Mouse (Mus musculus): ENCODE measurements around the gene Vmn2r105. TPM values are rescaled to one million over a fixed set of nuclear protein-coding genes. Genes with fewer than 3 reads are reported as not detected.

The Vmn2r105 gene
- polyA plus RNA-seq (2015; fragmentation: Nextera tagmentation; extraction: Ambion mirVana) = not detected in 2 replicates

GRCm38 (mm10) chr17:20234952-20235351, at the start of gene Vmn2r105:
Vmn2r105 (minus strand) TSS chr17:20235052.
- no peak within 1 kb of the TSS for H3K9ac ChIP-seq (ENCODE audit: low read depth, low read length)
- no peak within 1 kb of the TSS for H3K4me2 ChIP-seq (ENCODE audit: low read depth, low read length)
- no peak for ATAC-seq (ENCODE audit: low read depth)
- H3K36me3 ChIP-seq (ENCODE audit: control insufficient read depth, insufficient read depth) = no peaks in the 10 kb centered on the region
- no peaks in the 10 kb centered on the region for H3K27me3 ChIP-seq (ENCODE audit: control insufficient read depth, insufficient read depth, low read depth, low read length)
- no peak within 1 kb of the TSS for H3K27ac ChIP-seq (ENCODE audit: low read length)
- WGBS (ENCODE audit: insufficient replicate concordance) = 40% methylated on average over 2 of the region's 2 CpGs
- no peak within 1 kb of the TSS for H3K4me3 ChIP-seq (ENCODE audit: low read depth, low read length)
- H3K4me1 ChIP-seq (ENCODE audit: control insufficient read depth, low read depth, low read length) = no peaks in the 10 kb centered on the region
- no peaks in the 10 kb centered on the region for H3K9me3 ChIP-seq (replicated peaks; ENCODE audit: control insufficient read depth, low read length)

DNA sequence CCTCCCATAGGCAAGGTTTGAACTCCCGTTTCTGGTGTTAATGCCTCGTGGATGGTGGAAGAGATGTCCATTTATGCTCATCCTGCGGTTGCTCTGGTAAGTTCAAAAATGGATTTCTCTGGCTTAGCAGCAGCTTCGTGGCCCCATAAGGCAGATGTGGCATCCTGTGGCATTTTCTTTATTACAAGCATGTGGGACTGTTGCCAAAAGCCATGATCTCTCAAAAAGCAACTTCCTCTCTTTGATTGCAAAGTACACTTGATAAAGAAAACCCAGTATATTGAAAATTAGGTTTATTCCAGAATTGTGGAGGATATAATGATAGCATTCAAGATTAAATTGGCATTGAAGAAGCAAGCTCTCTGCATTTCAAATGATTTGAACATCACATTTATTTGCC, 20.7 kb upstream of the Vmn2r105 start:
- Histone ChIP-seq H3K4me1 (ENCODE audit: control insufficient read depth, low read depth, low read length) (no peaks in the 10 kb centered on the region), H3K36me3 (ENCODE audit: control insufficient read depth, insufficient read depth) (no peaks in the 10 kb centered on the region), H3K27ac (ENCODE audit: low read length) (no peak overlapping the region), H3K4me3 (ENCODE audit: low read depth, low read length) (no peak overlapping the region), H3K4me2 (ENCODE audit: low read depth, low read length) (no peak overlapping the region), H3K9ac (ENCODE audit: low read depth, low read length) (no peak overlapping the region), H3K9me3 (replicated peaks; ENCODE audit: control insufficient read depth, low read length) (peaks cover 2% of the 10 kb centered on the region; the same call in 1 of the 2 replicates), H3K27me3 (ENCODE audit: control insufficient read depth, insufficient read depth, low read depth, low read length) (no peaks in the 10 kb centered on the region)
- WGBS (ENCODE audit: insufficient replicate concordance) = 40% methylated on average over 4 of the region's 4 CpGs
- ATAC-seq (ENCODE audit: low read depth) = no peak

- Histone ChIP-seq H3K27me3 (ENCODE audit: control insufficient read depth, insufficient read depth, low read depth, low read length) (no peaks in the 10 kb centered on the region), H3K4me1 (ENCODE audit: control insufficient read depth, low read depth, low read length) (no peaks in the 10 kb centered on the region), H3K9me3 (replicated peaks; ENCODE audit: control insufficient read depth, low read length) (no peaks in the 10 kb centered on the region; the same call in 1 of the 2 replicates), H3K4me3 (ENCODE audit: low read depth, low read length) (no peak within 1 kb of the TSS), H3K27ac (ENCODE audit: low read length) (no peak within 1 kb of the TSS), H3K9ac (ENCODE audit: low read depth, low read length) (no peak within 1 kb of the TSS), H3K4me2 (ENCODE audit: low read depth, low read length) (no peak within 1 kb of the TSS), H3K36me3 (ENCODE audit: control insufficient read depth, insufficient read depth) (no peaks in the 10 kb centered on the region)
- no peak for ATAC-seq (ENCODE audit: low read depth)
These were observed 51.9 kb downstream of the Vmn2r105 start, which contains the start of gene Fpr-rs6 for GRCm38 (mm10) chr17:20182997-20183396. Fpr-rs6 (minus strand) TSS chr17:20183097.

Other genes with a start within 250 kb of the Vmn2r105 start
- not detected in 2 replicates for gene Vmn2r104, start 186.7 kb downstream of the Vmn2r105 start, polyA plus RNA-seq (2015; fragmentation: Nextera tagmentation; extraction: Ambion mirVana)
- not detected in 2 replicates for gene Fpr-rs7, start 120.8 kb downstream of the Vmn2r105 start, polyA plus RNA-seq (2015; fragmentation: Nextera tagmentation; extraction: Ambion mirVana)
- not detected in 2 replicates for gene Fpr-rs6, start 52.0 kb downstream of the Vmn2r105 start, polyA plus RNA-seq (2015; fragmentation: Nextera tagmentation; extraction: Ambion mirVana)
- gene Vmn2r106, start 50.5 kb upstream of the Vmn2r105 start, polyA plus RNA-seq (2015; fragmentation: Nextera tagmentation; extraction: Ambion mirVana) = not detected in 2 replicates
- gene Vmn2r107, start 110.2 kb upstream of the Vmn2r105 start, polyA plus RNA-seq (2015; fragmentation: Nextera tagmentation; extraction: Ambion mirVana) = not detected in 2 replicates
- not detected in 2 replicates for gene Vmn1r224, start 179.1 kb upstream of the Vmn2r105 start, polyA plus RNA-seq (2015; fragmentation: Nextera tagmentation; extraction: Ambion mirVana)
- not detected in 2 replicates for gene Vmn2r108, start 246.3 kb upstream of the Vmn2r105 start, polyA plus RNA-seq (2015; fragmentation: Nextera tagmentation; extraction: Ambion mirVana)